Comparison of ENCODE assay signal across 10 mouse cellular contexts in the genomic region with DNA sequence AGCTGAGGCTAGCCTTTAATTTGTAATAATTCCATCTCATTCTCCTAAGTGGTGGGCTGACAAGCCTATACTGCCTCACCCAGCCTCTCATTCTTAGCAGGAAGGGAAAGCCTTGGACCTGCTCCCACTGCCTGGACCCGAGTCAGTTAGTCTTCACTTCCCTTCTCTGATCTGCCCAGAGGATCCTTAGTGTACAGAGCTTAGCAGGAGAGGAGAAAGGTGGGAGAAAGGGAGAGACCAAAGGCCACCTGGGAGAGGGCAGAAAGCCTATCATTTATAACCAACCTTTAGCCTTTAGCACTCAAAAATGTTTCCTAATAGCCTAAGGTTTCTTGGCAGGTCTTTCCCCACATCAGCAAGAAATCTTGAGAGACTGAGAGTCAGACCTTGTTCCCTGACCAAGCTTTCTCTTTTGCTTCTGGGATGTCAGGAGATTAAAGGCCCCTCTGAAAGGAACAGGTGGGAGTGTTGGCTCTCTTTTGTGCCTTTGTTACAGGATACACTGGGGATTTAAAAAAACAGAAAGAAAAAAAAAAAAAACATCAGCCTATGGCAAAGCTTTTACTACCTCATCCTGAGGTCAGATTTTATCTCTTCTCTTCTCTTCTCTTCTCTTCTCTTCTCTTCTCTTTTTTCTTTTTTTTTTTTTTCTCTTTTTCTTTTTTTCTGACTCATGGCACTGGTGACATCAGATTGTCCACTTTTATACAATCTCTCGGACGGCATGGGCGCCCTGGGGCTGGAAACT. TPM values are rescaled to one million over a fixed set of nuclear protein-coding genes. Genes with fewer than 3 reads are reported as not detected.
DNase-seq lines count a peak whose midpoint lies in the region; ATAC-seq and TF ChIP-seq lines count a peak whose summit lies in the region.
"Had no signal": no experiment of that assay in that cellular context is flagged by ENCODE, and none has a peak within 500 bp of the region (broad histone marks: within the 10 kb centered on the region; RNA-seq: fewer than 3 reads in every experiment).

No protein-coding gene starts in this region.

- peaks cover 24% of the 10 kb centered on the region for H3K4me1 ChIP-seq in heart, postnatal 0 days (ENCODE audit: control insufficient read depth, insufficient read depth)
- H3K4me1 ChIP-seq in ES-E14 (ENCODE audit: control insufficient read depth in 2 of 2, insufficient read depth in 2 of 2, low read length in 2 of 2, poor library complexity in 1 of 2): peaks cover 4 to 5% of the 10 kb centered on the region in 2 experiments; a peak in 2 of 4 replicates

- H3K4me3 ChIP-seq in heart, postnatal 0 days (ENCODE audit: low read depth, low read length): no peak overlapping the region
- no peak overlapping the region for H3K4me3 ChIP-seq in ES-E14 (ENCODE audit: insufficient read depth in 1 of 2, low read depth in 1 of 2, low read length in 2 of 2, poor library complexity in 1 of 2, severe bottlenecking in 1 of 2)
- H3K4me3 ChIP-seq: limb, embryonic 12.5 days had no signal

- no peak for TF ChIP-seq EP300 in heart, postnatal 0 days (IDR thresholded peaks at IDR 0.05; ENCODE audit: low read depth)

- H3K9ac ChIP-seq in heart, postnatal 0 days (replicated peaks; ENCODE audit: low read depth, low read length): no peak overlapping the region
- H3K9ac ChIP-seq in ES-E14 (ENCODE audit: insufficient read depth, low read depth, low read length, poor library complexity, severe bottlenecking): no peak overlapping the region
- H3K9ac ChIP-seq: limb, embryonic 12.5 days had no signal

- 45% methylated on average over 4 of the region's 4 CpGs for WGBS in heart, postnatal 0 days

- in situ Hi-C loops in ES-E14 (cut with MboI; ENCODE audit: low sequenced_read_pairs in 2 of 2, unreplicated experiment in 2 of 2): no loop called here

- H3K27ac ChIP-seq in heart, postnatal 0 days (ENCODE audit: low read depth): peak overlapping the region; percentile 60
- no peak overlapping the region for H3K27ac ChIP-seq in ES-E14 (ENCODE audit: insufficient read depth, low read depth, low read length, poor library complexity, severe bottlenecking)
- H3K27ac ChIP-seq: limb, embryonic 12.5 days had no signal

- H3K4me2 ChIP-seq in heart, postnatal 0 days (ENCODE audit: low read depth, low read length): peak overlapping the region; percentile 24; the same call in 1 of the 2 replicates
- H3K4me2 ChIP-seq: limb, embryonic 12.5 days had no signal

- no peaks in the 10 kb centered on the region for H3K27me3 ChIP-seq in heart, postnatal 0 days (ENCODE audit: control insufficient read depth, insufficient read depth, low read length)
- H3K27me3 ChIP-seq: limb, embryonic 12.5 days had no signal

- no peak for ATAC-seq in heart, postnatal 0 days (ENCODE audit: insufficient read depth, low read depth)
- ATAC-seq in megakaryocyte-erythroid progenitor cell, adult 5-6 weeks (replicated peaks; ENCODE audit: low FRiP score, low TSS enrichment, poor library complexity, severe bottlenecking): no peak

- H3K36me3 ChIP-seq in heart, postnatal 0 days (replicated peaks; ENCODE audit: control insufficient read depth, insufficient read depth, low read length): no peaks in the 10 kb centered on the region
- no peaks in the 10 kb centered on the region; the same call in 1 of the 2 replicates for H3K36me3 ChIP-seq in ES-E14 (ENCODE audit: control insufficient read depth, insufficient read depth, low read length, poor library complexity, severe bottlenecking)
- H3K36me3 ChIP-seq: limb, embryonic 12.5 days had no signal

- no peak for TF ChIP-seq CTCF in heart, postnatal 0 days (IDR thresholded peaks at IDR 0.05; ENCODE audit: low read depth)

- no peak for DNase-seq in heart, postnatal 0 days (ENCODE audit: low spot score)
- DNase-seq in heart, adult 8-10 months (ENCODE audit: low spot score): no peak
- DNase-seq in ES-E14 (ENCODE audit: low read depth, low spot score): no peak
- DNase-seq in cerebellum, adult 9-11 months: peak; percentile 62
- DNase-seq in kidney, postnatal 14 days: peak; percentile 56
- DNase-seq in left cerebral cortex, postnatal 14 days (ENCODE audit: low spot score in 2 of 2): no peak
- DNase-seq in right cerebral cortex, postnatal 4 days: no peak
- DNase-seq: retina, postnatal 1 day had no signal

- intact Hi-C loops in left cerebral cortex, postnatal 14 days (cut with DNase I): no loop called here

- H3K9me3 ChIP-seq in heart, postnatal 0 days (replicated peaks; ENCODE audit: control insufficient read depth, low read length): no peaks in the 10 kb centered on the region
- no peaks in the 10 kb centered on the region for H3K9me3 ChIP-seq in ES-E14 (ENCODE audit: control insufficient read depth, insufficient read depth, low read depth, low read length)
- H3K9me3 ChIP-seq: limb, embryonic 12.5 days had no signal

TF ChIP-seq in ES-E14, 5 proteins besides CTCF, POLR2A, EP300 and RAD21:
- TF ChIP-seq CHD2 (IDR thresholded peaks at IDR 0.05; ENCODE audit: low read depth, low read length): no peak
- no peak for TF ChIP-seq MAFK (IDR thresholded peaks at IDR 0.05; ENCODE audit: insufficient read depth, low read depth, low read length)
- TF ChIP-seq ZC3H11A (IDR thresholded peaks at IDR 0.05; ENCODE audit: borderline replicate concordance, low read depth, low read length): no peak
- TF ChIP-seq HCFC1 (IDR thresholded peaks at IDR 0.05; ENCODE audit: borderline replicate concordance, insufficient read depth, low read length): no peak
- TF ChIP-seq ZNF384 (IDR thresholded peaks at IDR 0.05; ENCODE audit: low read depth, low read length): peak; percentile 77

RNA-seq across cellular contexts. Expression of gene Slc43a2, which starts 3.0 kb away (rescaled TPM):
- 3.6 and 6.0 TPM in 2 replicates for total RNA-seq in heart, postnatal 0 days (2014; rRNA removed; ENCODE audit: low replicate concordance)
- polyA plus RNA-seq in heart, postnatal 0 days (2015; fragmentation: Nextera tagmentation; extraction: Ambion mirVana): 4.5 and 4.8 TPM in 2 replicates
- total RNA-seq in heart, adult 8-10 months (2022): 10 to 100 TPM; 13.2 to 22.8 (median 20.1) TPM
- 24.8 and 32.5 TPM in 2 replicates for total RNA-seq in ES-E14 (2012; rRNA removed)
- total RNA-seq in left cerebral cortex, postnatal 14 days (2021): 10 to 100 TPM; 53.0 to 61.5 TPM
- total RNA-seq in megakaryocyte-erythroid progenitor cell, adult 5-6 weeks (2014; fragmentation: Nextera tagmentation): 1.2 and 2.2 TPM in 2 replicates
- total RNA-seq in megakaryocyte-erythroid progenitor cell, adult 5-6 weeks (2017): 1.9 and 2.9 TPM in 2 replicates

RNA-seq across cellular contexts. Expression of gene Scarf1, which starts 21.1 kb away (rescaled TPM):
- total RNA-seq in heart, postnatal 0 days (2014; rRNA removed; ENCODE audit: low replicate concordance): 20.2 and 21.6 TPM in 2 replicates
- 9.6 and 10.0 TPM in 2 replicates for polyA plus RNA-seq in heart, postnatal 0 days (2015; fragmentation: Nextera tagmentation; extraction: Ambion mirVana)
- 1 to 10 TPM; 6.3 to 8.5 (median 7.4) TPM for total RNA-seq in heart, adult 8-10 months (2022)
- 3.1 and 4.3 TPM in 2 replicates for total RNA-seq in ES-E14 (2012; rRNA removed)
- 1 to 10 TPM; 3.0 to 3.3 TPM for total RNA-seq in left cerebral cortex, postnatal 14 days (2021)
- total RNA-seq in megakaryocyte-erythroid progenitor cell, adult 5-6 weeks (2014; fragmentation: Nextera tagmentation): 1.0 TPM in 1 of 2 replicates, not detected in the other
- 0.65 TPM in 1 of 2 replicates, not detected in the other for total RNA-seq in megakaryocyte-erythroid progenitor cell, adult 5-6 weeks (2017)

RNA-seq across cellular contexts. Expression of gene Rilp, which starts 24.6 kb away (rescaled TPM):
- 41.5 and 50.8 TPM in 2 replicates for total RNA-seq in heart, postnatal 0 days (2014; rRNA removed; ENCODE audit: low replicate concordance)
- polyA plus RNA-seq in heart, postnatal 0 days (2015; fragmentation: Nextera tagmentation; extraction: Ambion mirVana): 27.1 and 30.2 TPM in 2 replicates
- total RNA-seq in heart, adult 8-10 months (2022): 10 to 100 TPM; 47.8 to 61.5 (median 56.2) TPM
- total RNA-seq in ES-E14 (2012; rRNA removed): 0.79 and 0.89 TPM in 2 replicates
- 1 to 10 TPM; 2.0 to 2.5 TPM for total RNA-seq in left cerebral cortex, postnatal 14 days (2021)
- 1.5 TPM in 1 of 2 replicates, not detected in the other for total RNA-seq in megakaryocyte-erythroid progenitor cell, adult 5-6 weeks (2014; fragmentation: Nextera tagmentation)
- 0.72 TPM in 1 of 2 replicates, not detected in the other for total RNA-seq in megakaryocyte-erythroid progenitor cell, adult 5-6 weeks (2017)

RNA-seq across cellular contexts. Expression of gene Prpf8, which starts 47.8 kb away (rescaled TPM):
- 73.8 and 79.8 TPM in 2 replicates for total RNA-seq in heart, postnatal 0 days (2014; rRNA removed; ENCODE audit: low replicate concordance)
- polyA plus RNA-seq in heart, postnatal 0 days (2015; fragmentation: Nextera tagmentation; extraction: Ambion mirVana): 15.2 and 17.0 TPM in 2 replicates
- total RNA-seq in heart, adult 8-10 months (2022): 10 to 100 TPM; 92.4 to 99.5 (median 94.6) TPM
- 256 and 338 TPM in 2 replicates for total RNA-seq in ES-E14 (2012; rRNA removed)
- total RNA-seq in left cerebral cortex, postnatal 14 days (2021): 100 to 1,000 TPM; 115 to 116 TPM
- 160 and 198 TPM in 2 replicates for total RNA-seq in megakaryocyte-erythroid progenitor cell, adult 5-6 weeks (2014; fragmentation: Nextera tagmentation)
- total RNA-seq in megakaryocyte-erythroid progenitor cell, adult 5-6 weeks (2017): 118 and 144 TPM in 2 replicates

RNA-seq across cellular contexts. Expression of gene Pitpna, which starts 53.4 kb away (rescaled TPM):
- total RNA-seq in heart, postnatal 0 days (2014; rRNA removed; ENCODE audit: low replicate concordance): 58.4 and 59.6 TPM in 2 replicates
- 74.0 and 76.8 TPM in 2 replicates for polyA plus RNA-seq in heart, postnatal 0 days (2015; fragmentation: Nextera tagmentation; extraction: Ambion mirVana)
- 100 to 1,000 TPM in 3 of 4 experiments, 10 to 100 TPM in 1; 89.5 to 110 (median 105) TPM for total RNA-seq in heart, adult 8-10 months (2022)
- 31.3 and 40.3 TPM in 2 replicates for total RNA-seq in ES-E14 (2012; rRNA removed)
- 100 to 1,000 TPM; 336 to 338 TPM for total RNA-seq in left cerebral cortex, postnatal 14 days (2021)
- 69.0 and 96.5 TPM in 2 replicates for total RNA-seq in megakaryocyte-erythroid progenitor cell, adult 5-6 weeks (2014; fragmentation: Nextera tagmentation)
- 46.2 and 58.2 TPM in 2 replicates for total RNA-seq in megakaryocyte-erythroid progenitor cell, adult 5-6 weeks (2017)

Comparison
In these comparisons a context has a peak if more than half of its experiments do, and no peak if none do; other contexts are left out.
1. DNase-seq: peak in cerebellum, adult 9-11 months (single experiment) and kidney, postnatal 14 days (single experiment); none in heart, postnatal 0 days (single experiment), heart, adult 8-10 months (single experiment), ES-E14 (single experiment), left cerebral cortex, postnatal 14 days (0 of 2) and right cerebral cortex, postnatal 4 days (single experiment).
2. RNA of gene Rilp, which starts 24.6 kb away (total RNA-seq): 47.8 to 61.5 TPM in heart, adult 8-10 months and 41.5 to 50.8 TPM in heart, postnatal 0 days; 2.0 to 2.5 TPM in left cerebral cortex, postnatal 14 days, 0.72 to 1.5 TPM in megakaryocyte-erythroid progenitor cell, adult 5-6 weeks and 0.79 to 0.89 TPM in ES-E14; every median in the first group is over 10 times any median in the second.